Mouse (Mus musculus) limb, embryonic 14.5 days (tissue): Measurements from ENCODE around the gene Flot1. TPM values are rescaled to one million over a fixed set of nuclear protein-coding genes. Genes with fewer than 3 reads are reported as not detected.

ENCODE experiments used
- ATAC-seq: fragments of 200-750 bp; cut with Nextera tagmentation; 2 replicates; pipeline ENCODE4 v1.8.0; 2017; ENCODE audit warnings: low read depth, moderate number of reproducible peaks, moderate TSS enrichment; ENCODE audit not compliant: low FRiP score
- DNase-seq: peaks from one replicate; pipeline ENCODE4 v3.0.0-alpha.2; 2015; ENCODE audit warnings: low spot score
- H3K27ac ChIP-seq: fragments of 300-500 bp; sonication (generic); replicated peaks from 2 replicates; pipeline ENCODE4 v1.5.1; 2014; ENCODE audit warnings: low read depth, mild to moderate bottlenecking, low read length, moderate library complexity, mixed read lengths
- H3K27me3 ChIP-seq: fragments of 300-500 bp; sonication (generic); 2 replicates; pipeline ENCODE4 v1.6.1; 2014; ENCODE audit warnings: low read length, mixed read lengths; ENCODE audit not compliant: control insufficient read depth, insufficient read depth
- H3K36me3 ChIP-seq: fragments of 300-500 bp; sonication (generic); 2 replicates; pipeline ENCODE4 v1.6.1; 2014; ENCODE audit warnings: mild to moderate bottlenecking, low read length, moderate library complexity, mixed read lengths; ENCODE audit not compliant: control insufficient read depth, insufficient read depth
- H3K4me1 ChIP-seq: fragments of 300-500 bp; sonication (generic); 2 replicates; pipeline ENCODE4 v1.6.1; 2014; ENCODE audit warnings: antibody characterized with exemption, low read length, mixed read lengths; ENCODE audit not compliant: control insufficient read depth, insufficient read depth
- H3K4me2 ChIP-seq: fragments of 300-500 bp; sonication (generic); replicated peaks from 2 replicates; pipeline ENCODE4 v1.6.1; 2014; ENCODE audit warnings: low read depth, mild to moderate bottlenecking, low read length, moderate library complexity; ENCODE audit not compliant: severe bottlenecking
- H3K4me3 ChIP-seq: fragments of 300-500 bp; sonication (generic); replicated peaks from 2 replicates; pipeline ENCODE4 v1.5.1; 2014; ENCODE audit warnings: low read length
- H3K9ac ChIP-seq: fragments of 300-500 bp; sonication (generic); 2 replicates; pipeline ENCODE4 v1.6.1; 2014; ENCODE audit warnings: mild to moderate bottlenecking, low read depth, low read length, moderate library complexity; ENCODE audit not compliant: severe bottlenecking
- H3K9me3 ChIP-seq: fragments of 300-500 bp; sonication (generic); 2 replicates; pipeline ENCODE4 v1.6.1; 2016; ENCODE audit warnings: low read length; ENCODE audit not compliant: control insufficient read depth
- POLR2A ChIP-seq: fragments of 200-500 bp; IDR thresholded peaks from 2 replicates; pipeline ENCODE4 v1.8.0; 2012; ENCODE audit warnings: inconsistent platforms, mild to moderate bottlenecking, moderate library complexity, borderline replicate concordance; ENCODE audit not compliant: insufficient read depth, insufficient read length; ENCODE audit errors: extremely low read depth
- WGBS: fragments of 180-500 bp; shearing (Covaris S2); extraction: QIAGEN DNeasy Blood & Tissue Kit; methylation state at CpG from one replicate; pipeline ENCODE4 v1.1.7; 2014; 5-methylcytosine and 5-hydroxymethylcytosine counted together
- polyA plus RNA-seq, 2 experiments: library from polyadenylated mRNA; depleted of rRNA in 1 of 2; stranded (reverse) in 1 of 2; unstranded in 1 of 2; fragments of >200 nt; fragmentation: Nextera tagmentation in 1 of 2; extraction: Ambion mirVana in 1 of 2; gene quantifications; 2 replicates each; pipeline versions ENCODE4 v1.2.1 to v1.2.3; 2012 to 2014

The Flot1 gene
- polyA plus RNA-seq, 2 experiments, result 47.2 to 66.3 TPM

DNA sequence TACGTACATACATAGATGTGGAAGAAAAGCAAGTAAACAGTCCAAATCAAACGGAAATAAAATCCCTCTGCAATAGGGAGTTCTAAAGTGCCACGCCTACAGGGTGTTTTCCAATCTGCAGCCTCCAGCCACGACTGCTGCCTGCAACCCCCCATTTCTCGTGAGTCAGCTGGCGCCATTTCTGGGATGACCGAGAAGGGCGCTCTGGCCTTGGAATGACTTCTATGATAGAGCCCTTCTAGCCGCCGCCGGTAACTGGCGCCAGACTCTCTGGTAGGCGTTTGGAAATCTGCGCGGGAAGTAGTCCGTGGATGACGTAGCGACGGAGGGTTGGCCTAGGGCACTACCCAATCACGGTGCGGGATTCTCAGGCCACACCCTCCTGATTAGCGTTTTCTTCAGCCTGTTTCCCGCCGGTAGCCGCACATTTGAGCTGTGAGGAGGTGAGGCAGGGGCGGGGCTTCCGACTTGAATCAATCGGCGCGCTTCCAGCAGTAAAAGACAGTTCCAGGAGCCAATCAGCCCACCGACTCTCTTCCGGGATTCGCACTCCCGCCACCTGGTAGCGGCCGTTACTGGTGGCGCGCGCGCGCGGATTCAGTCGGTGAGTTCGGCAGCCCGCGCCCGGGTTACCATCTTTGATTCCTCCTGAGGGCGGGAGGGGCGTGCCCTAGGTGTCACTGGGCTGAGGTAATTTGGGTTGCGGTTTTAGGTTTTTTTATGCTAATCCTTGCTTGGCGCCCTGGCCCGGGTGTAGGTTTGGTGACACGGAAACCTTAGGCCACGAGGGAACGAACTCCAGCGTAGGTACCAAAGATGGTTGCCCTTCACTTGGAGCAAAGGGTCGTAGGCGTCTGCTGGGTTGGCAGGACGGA, 18.3 kb downstream of the Flot1 start, which contains the start of gene Mdc1:
Gene Mdc1, plus strand, starts transcription at position 440 of the 875 bp plus-strand sequence.
- Histone ChIP-seq H3K4me2 (peak within 1 kb of the TSS; percentile 65), H3K4me1 (peaks cover 13% of the 10 kb centered on the region), H3K9me3 (no peaks in the 10 kb centered on the region), H3K9ac (peak within 1 kb of the TSS; percentile 61), H3K27me3 (no peaks in the 10 kb centered on the region), H3K36me3 (peaks cover 23% of the 10 kb centered on the region), H3K4me3 (peak within 1 kb of the TSS; percentile 62), H3K27ac (peak within 1 kb of the TSS; percentile 82)
- TF ChIP-seq POLR2A, result peak; percentile 72; the same call in 1 of the 2 replicates
- DNase-seq (peak; percentile 100), ATAC-seq (peak; percentile 91)
- WGBS, result under 1% methylated on average over 59 of the region's 59 CpGs

DNA sequence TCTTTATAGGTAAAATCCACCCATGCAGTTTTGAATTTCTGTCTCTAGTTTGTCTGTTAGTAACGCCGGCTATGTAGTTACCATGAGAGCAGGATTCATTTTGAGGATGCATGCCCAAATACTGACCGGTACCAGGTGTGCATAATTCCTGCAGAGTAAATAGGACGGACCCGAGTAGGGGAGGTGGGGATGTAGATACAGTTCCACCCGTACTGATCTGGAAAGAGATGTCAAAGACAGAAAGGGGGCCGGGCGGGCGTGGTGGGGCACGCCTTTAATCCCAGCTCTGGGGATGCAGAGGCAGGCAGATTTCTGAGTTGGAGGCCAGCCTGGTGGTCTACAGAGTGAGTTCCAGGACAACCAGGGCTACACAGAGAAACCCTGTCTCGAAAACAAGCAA, 19.0 kb downstream of the Flot1 start:
- ATAC-seq (no peak), DNase-seq (no peak)
- H3K27ac ChIP-seq, result peak overlapping the region; percentile 82
- H3K36me3 ChIP-seq, result peaks cover 23% of the 10 kb centered on the region
- peaks cover 13% of the 10 kb centered on the region for H3K4me1 ChIP-seq
- no peaks in the 10 kb centered on the region for H3K9me3 ChIP-seq
- H3K4me2 ChIP-seq, result peak overlapping the region; percentile 65
- peak overlapping the region; percentile 62 for H3K4me3 ChIP-seq
- H3K9ac ChIP-seq, result peak overlapping the region; percentile 61
- H3K27me3 ChIP-seq, result no peaks in the 10 kb centered on the region
- WGBS, result 19% methylated on average over 11 of the region's 11 CpGs
- TF ChIP-seq POLR2A, result no peak

DNA sequence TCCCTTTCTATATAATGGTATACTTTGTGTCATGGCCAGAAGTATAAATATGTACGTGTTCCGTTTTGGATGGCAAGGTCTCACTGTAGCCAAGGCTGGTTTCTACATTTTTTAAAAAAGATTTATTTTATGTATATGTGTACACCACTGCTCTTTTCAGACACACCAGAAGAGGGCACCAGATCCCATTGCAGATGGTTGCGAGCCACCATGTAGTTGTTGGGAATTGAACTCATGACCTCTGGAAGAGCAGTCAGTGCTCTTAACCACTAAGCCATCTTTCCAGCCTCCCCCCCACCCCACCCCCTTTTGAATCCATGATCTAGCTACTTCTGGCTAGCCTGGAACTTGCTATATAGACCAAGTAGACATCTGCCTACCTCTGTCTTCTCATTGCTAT, 20.5 kb downstream of the Flot1 start:
- 95% methylated on average over 3 of the region's 3 CpGs for WGBS
- Histone ChIP-seq H3K27ac (no peak overlapping the region), H3K9me3 (no peaks in the 10 kb centered on the region), H3K9ac (no peak overlapping the region), H3K4me3 (no peak overlapping the region), H3K4me1 (peaks cover 13% of the 10 kb centered on the region), H3K4me2 (no peak overlapping the region), H3K27me3 (no peaks in the 10 kb centered on the region), H3K36me3 (peaks cover 38% of the 10 kb centered on the region)
- DNase-seq (no peak), ATAC-seq (no peak)
- no peak for TF ChIP-seq POLR2A

DNA sequence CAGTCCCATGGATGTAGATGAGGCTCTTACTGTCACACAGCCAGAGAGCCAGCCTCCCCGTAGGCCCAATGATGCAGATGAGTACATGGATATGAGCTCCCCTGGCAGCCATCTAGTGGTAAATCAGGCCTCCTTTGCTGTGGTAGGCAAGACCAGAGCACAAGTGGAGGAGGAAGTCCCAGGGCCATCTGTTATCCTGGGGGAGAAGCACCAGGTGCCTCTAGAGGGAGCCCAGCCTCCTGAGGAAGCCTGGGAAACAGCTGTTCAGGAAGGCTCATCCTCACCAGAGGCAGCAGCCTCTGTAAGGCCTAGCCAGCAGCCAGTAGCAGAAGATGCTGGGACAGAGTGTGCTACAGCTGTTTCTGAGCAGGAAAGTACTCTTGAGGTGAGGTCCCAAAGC, 25.1 kb downstream of the Flot1 start:
- DNase-seq (no peak), ATAC-seq (no peak)
- no peaks in the 10 kb centered on the region for H3K27me3 ChIP-seq
- H3K36me3 ChIP-seq, result peaks cover 77% of the 10 kb centered on the region
- no peak overlapping the region for H3K4me3 ChIP-seq
- no peak overlapping the region for H3K27ac ChIP-seq
- H3K9me3 ChIP-seq, result no peaks in the 10 kb centered on the region
- TF ChIP-seq POLR2A, result no peak
- WGBS, result 71% methylated on average over 1 of the region's 1 CpGs
- H3K4me1 ChIP-seq, result no peaks in the 10 kb centered on the region
- no peak overlapping the region for H3K9ac ChIP-seq
- H3K4me2 ChIP-seq, result no peak overlapping the region

DNA sequence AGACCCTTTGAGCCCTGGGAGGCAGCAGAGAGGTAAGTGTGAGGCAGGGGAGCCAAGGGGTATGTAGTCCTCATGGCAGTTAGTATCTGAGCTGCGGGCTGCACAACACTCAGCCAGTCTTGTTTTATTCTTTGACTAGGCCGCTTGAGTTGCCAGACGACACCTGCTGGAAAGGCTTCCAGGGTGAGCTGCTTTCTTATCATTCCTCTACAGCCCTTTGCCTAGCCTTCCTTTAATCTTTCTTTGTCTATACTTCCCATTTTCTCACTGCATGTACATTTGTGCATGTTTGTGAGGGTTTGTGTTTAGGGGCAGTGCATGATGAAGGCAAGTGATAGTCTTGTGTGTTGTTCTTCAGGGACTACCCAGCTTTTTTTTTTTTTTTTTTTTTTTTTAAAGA, 27.9 kb downstream of the Flot1 start:
- 93% methylated on average over 2 of the region's 3 CpGs for WGBS

More for the DNA sequence above, 27.9 kb downstream of the Flot1 start:
- ATAC-seq (no peak), DNase-seq (no peak)
- Histone ChIP-seq H3K36me3 (peaks cover 82% of the 10 kb centered on the region), H3K9ac (no peak overlapping the region), H3K9me3 (no peaks in the 10 kb centered on the region), H3K4me1 (no peaks in the 10 kb centered on the region), H3K4me3 (no peak overlapping the region), H3K27ac (no peak overlapping the region), H3K4me2 (no peak overlapping the region), H3K27me3 (no peaks in the 10 kb centered on the region)
- TF ChIP-seq POLR2A, result no peak
